Mouse (Mus musculus): ENCODE data around the gene Coro7. TPM values are rescaled to one million over a fixed set of nuclear protein-coding genes. Genes with fewer than 3 reads are reported as not detected.

Coro7 gene
- polyA plus RNA-seq, 1 experiment = 391 TPM

DNA sequence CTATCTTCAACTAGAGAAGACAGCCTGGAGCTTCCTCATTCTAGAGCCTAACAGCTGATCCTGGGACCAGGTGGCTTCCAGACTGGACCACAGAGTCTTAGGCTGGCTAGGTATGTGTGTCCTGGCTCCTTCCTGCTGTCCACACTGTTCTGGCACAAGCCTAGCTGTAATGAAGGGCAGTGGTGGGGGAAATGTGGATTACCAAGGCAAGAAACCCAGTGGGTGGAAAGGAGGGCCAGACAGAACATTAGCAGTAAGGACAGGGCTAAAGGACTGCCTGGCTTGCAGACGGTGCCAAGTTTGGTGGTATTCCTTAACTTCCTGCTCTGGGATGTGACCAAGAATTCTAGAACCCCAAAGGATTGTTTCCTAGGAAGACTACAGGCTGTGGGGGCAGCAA lies 28.5 kb downstream of the Coro7 start:
- H3K36me3 ChIP-seq (ENCODE audit: control insufficient read depth, insufficient read depth, low read length) = peaks cover 45% of the 10 kb centered on the region

DNA sequence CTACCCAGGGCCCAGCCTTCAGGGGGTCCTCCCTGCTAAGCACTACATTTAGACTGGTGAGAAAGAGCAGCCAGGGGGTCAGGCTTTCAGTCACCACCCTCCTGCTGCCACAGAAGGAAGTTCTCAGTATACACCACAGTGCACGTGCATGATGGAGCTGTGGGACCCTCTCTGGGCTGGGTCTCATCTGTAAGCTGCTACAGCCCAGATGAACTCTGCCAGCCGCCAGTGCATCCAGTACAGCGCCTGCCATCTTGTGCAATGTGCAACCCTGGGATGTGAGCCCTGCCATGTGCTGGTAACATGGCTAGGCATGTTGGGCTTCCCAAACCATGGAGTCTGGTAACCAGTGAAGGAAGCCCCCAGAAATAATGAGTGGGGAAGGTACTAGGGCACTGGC lies 29.4 kb downstream of the Coro7 start:
- H3K4me1 ChIP-seq (replicated peaks; ENCODE audit: control insufficient read depth, insufficient read depth, low read length) = no peaks in the 10 kb centered on the region
- TF ChIP-seq CTCF (IDR thresholded peaks at IDR 0.05; ENCODE audit: borderline replicate concordance, control insufficient read depth, extremely low read depth, insufficient read depth, low read length, poor library complexity) = no peak
- TF ChIP-seq POLR2A (IDR thresholded peaks at IDR 0.05; ENCODE audit: control insufficient read depth, extremely low read depth, insufficient read depth, low read length, poor library complexity) = no peak
- WGBS = 97% methylated on average over 3 of the region's 3 CpGs
- H3K27ac ChIP-seq (ENCODE audit: control insufficient read depth, insufficient read depth, low read length) = no peak overlapping the region
- no peaks in the 10 kb centered on the region for H3K27me3 ChIP-seq (ENCODE audit: control insufficient read depth, insufficient read depth, low read length)
- peaks cover 37% of the 10 kb centered on the region for H3K36me3 ChIP-seq (ENCODE audit: control insufficient read depth, insufficient read depth, low read length)
- DNase-seq = no peak
- H3K4me3 ChIP-seq (ENCODE audit: control insufficient read depth, insufficient read depth, low read length) = no peak overlapping the region

More for the DNA sequence above, 28.5 kb downstream of the Coro7 start:
- no peaks in the 10 kb centered on the region for H3K4me1 ChIP-seq (replicated peaks; ENCODE audit: control insufficient read depth, insufficient read depth, low read length)
- H3K27me3 ChIP-seq (ENCODE audit: control insufficient read depth, insufficient read depth, low read length) = no peaks in the 10 kb centered on the region
- no peak overlapping the region for H3K27ac ChIP-seq (ENCODE audit: control insufficient read depth, insufficient read depth, low read length)
- 95% methylated on average over 1 of the region's 1 CpGs for WGBS
- no peak for TF ChIP-seq CTCF (IDR thresholded peaks at IDR 0.05; ENCODE audit: borderline replicate concordance, control insufficient read depth, extremely low read depth, insufficient read depth, low read length, poor library complexity)
- no peak for TF ChIP-seq POLR2A (IDR thresholded peaks at IDR 0.05; ENCODE audit: control insufficient read depth, extremely low read depth, insufficient read depth, low read length, poor library complexity)
- H3K4me3 ChIP-seq (ENCODE audit: control insufficient read depth, insufficient read depth, low read length) = no peak overlapping the region
- no peak for DNase-seq

DNA sequence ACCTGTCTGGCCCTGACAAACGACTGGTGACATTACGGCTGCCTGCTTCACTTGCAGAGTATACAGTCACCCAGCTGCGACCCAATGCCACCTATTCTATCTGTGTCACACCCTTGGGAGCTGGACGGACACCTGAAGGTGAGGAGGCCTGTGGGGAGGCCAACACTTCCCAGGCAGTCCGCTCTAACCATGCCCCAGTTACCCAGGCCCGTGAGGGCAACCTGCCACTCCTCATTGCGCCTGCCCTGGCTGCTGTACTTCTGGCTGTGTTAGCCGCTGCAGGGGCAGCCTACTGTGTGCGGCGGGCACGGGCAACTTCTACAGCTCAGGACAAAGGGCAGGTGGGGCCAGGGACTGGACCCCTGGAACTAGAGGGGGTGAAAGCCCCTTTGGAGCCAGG lies 29.9 kb downstream of the Coro7 start:
- Histone ChIP-seq H3K4me3 (ENCODE audit: control insufficient read depth, insufficient read depth, low read length) (no peak overlapping the region), H3K36me3 (ENCODE audit: control insufficient read depth, insufficient read depth, low read length) (peaks cover 33% of the 10 kb centered on the region), H3K4me1 (replicated peaks; ENCODE audit: control insufficient read depth, insufficient read depth, low read length) (no peaks in the 10 kb centered on the region), H3K27ac (ENCODE audit: control insufficient read depth, insufficient read depth, low read length) (no peak overlapping the region), H3K27me3 (ENCODE audit: control insufficient read depth, insufficient read depth, low read length) (no peaks in the 10 kb centered on the region)
- TF ChIP-seq POLR2A (IDR thresholded peaks at IDR 0.05; ENCODE audit: control insufficient read depth, extremely low read depth, insufficient read depth, low read length, poor library complexity) (no peak), CTCF (IDR thresholded peaks at IDR 0.05; ENCODE audit: borderline replicate concordance, control insufficient read depth, extremely low read depth, insufficient read depth, low read length, poor library complexity) (no peak)
- WGBS = 95% methylated on average over 11 of the region's 11 CpGs
- no peak for DNase-seq

DNA sequence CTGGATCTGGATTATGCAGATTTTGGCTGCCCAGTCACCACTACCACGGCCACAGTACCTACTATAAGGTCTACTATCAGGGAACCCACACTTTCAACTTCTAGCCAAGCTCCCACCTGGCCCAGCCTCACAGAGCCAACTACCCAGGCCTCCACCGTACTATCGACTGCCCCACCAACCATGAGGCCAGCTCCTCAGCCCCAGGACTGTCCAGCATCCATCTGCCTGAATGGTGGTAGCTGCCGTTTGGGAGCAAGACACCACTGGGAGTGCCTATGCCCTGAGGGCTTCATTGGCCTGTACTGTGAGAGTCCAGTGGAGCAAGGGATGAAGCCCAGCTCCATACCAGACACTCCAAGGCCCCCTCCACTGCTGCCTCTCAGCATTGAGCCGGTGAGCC lies 30.4 kb downstream of the Coro7 start:
- WGBS = 96% methylated on average over 5 of the region's 5 CpGs
- Histone ChIP-seq H3K4me1 (replicated peaks; ENCODE audit: control insufficient read depth, insufficient read depth, low read length) (no peaks in the 10 kb centered on the region), H3K27me3 (ENCODE audit: control insufficient read depth, insufficient read depth, low read length) (no peaks in the 10 kb centered on the region), H3K4me3 (ENCODE audit: control insufficient read depth, insufficient read depth, low read length) (no peak overlapping the region), H3K27ac (ENCODE audit: control insufficient read depth, insufficient read depth, low read length) (no peak overlapping the region), H3K36me3 (ENCODE audit: control insufficient read depth, insufficient read depth, low read length) (peaks cover 30% of the 10 kb centered on the region)
- no peak for TF ChIP-seq CTCF (IDR thresholded peaks at IDR 0.05; ENCODE audit: borderline replicate concordance, control insufficient read depth, extremely low read depth, insufficient read depth, low read length, poor library complexity)
- TF ChIP-seq POLR2A (IDR thresholded peaks at IDR 0.05; ENCODE audit: control insufficient read depth, extremely low read depth, insufficient read depth, low read length, poor library complexity) = no peak
- no peak for DNase-seq

DNA sequence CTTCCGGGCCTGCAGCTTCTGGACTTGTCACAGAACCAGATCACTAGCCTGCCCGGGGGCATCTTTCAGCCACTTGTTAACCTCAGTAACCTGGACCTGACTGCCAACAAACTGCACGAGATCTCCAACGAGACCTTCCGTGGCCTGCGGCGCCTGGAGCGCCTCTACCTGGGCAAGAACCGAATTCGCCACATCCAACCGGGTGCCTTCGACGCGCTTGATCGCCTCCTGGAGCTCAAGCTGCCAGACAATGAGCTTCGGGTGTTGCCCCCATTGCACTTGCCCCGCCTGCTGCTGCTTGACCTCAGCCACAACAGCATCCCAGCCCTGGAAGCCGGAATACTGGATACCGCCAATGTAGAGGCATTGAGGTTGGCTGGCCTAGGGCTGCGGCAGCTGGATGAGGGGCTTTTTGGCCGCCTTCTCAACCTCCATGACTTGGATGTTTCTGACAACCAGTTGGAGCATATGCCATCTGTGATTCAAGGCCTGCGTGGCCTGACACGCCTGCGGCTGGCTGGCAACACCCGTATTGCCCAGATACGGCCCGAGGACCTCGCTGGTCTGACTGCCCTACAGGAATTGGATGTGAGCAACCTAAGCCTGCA lies 31.1 kb downstream of the Coro7 start:
- no peak overlapping the region for H3K27ac ChIP-seq (ENCODE audit: control insufficient read depth, insufficient read depth, low read length)

DNA sequence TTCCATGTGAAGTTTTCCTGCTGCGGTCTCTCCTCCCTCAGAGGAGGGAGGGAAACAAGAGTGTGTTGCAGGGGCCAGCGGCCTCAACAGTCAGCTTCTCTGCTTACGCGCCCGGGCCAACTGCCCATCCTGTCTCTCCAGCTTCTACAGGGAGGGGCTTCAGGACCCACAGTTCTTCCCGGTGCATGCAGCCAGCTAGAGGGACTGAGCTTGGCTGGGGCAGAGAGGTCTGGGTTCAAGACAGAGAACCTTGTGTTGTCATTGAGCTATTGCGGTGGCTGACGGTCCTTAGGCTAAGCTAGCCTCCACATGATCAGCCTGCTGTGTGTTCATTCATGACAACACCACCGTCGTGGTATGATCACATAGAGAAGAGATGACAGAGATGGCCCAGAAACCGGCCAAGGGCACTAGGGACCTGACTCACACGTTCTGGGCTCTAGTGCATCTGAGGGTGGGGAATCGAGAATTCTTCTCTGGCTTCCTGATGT lies 31.9 kb downstream of the Coro7 start:
- no peak for DNase-seq

More for the DNA sequence above, 31.1 kb downstream of the Coro7 start:
- H3K36me3 ChIP-seq (ENCODE audit: control insufficient read depth, insufficient read depth, low read length) = peaks cover 30% of the 10 kb centered on the region
- H3K4me3 ChIP-seq (ENCODE audit: control insufficient read depth, insufficient read depth, low read length) = no peak overlapping the region
- H3K4me1 ChIP-seq (replicated peaks; ENCODE audit: control insufficient read depth, insufficient read depth, low read length) = no peaks in the 10 kb centered on the region
- 97% methylated on average over 28 of the region's 28 CpGs for WGBS
- no peak for DNase-seq
- TF ChIP-seq CTCF (IDR thresholded peaks at IDR 0.05; ENCODE audit: borderline replicate concordance, control insufficient read depth, extremely low read depth, insufficient read depth, low read length, poor library complexity) (no peak), POLR2A (IDR thresholded peaks at IDR 0.05; ENCODE audit: control insufficient read depth, extremely low read depth, insufficient read depth, low read length, poor library complexity) (no peak)
- no peaks in the 10 kb centered on the region for H3K27me3 ChIP-seq (ENCODE audit: control insufficient read depth, insufficient read depth, low read length)

More for the DNA sequence above, 31.9 kb downstream of the Coro7 start:
- WGBS = 91% methylated on average over 13 of the region's 13 CpGs
- H3K27ac ChIP-seq (ENCODE audit: control insufficient read depth, insufficient read depth, low read length) = no peak overlapping the region
- no peak overlapping the region for H3K4me3 ChIP-seq (ENCODE audit: control insufficient read depth, insufficient read depth, low read length)
- peaks cover 26% of the 10 kb centered on the region for H3K36me3 ChIP-seq (ENCODE audit: control insufficient read depth, insufficient read depth, low read length)
- TF ChIP-seq POLR2A (IDR thresholded peaks at IDR 0.05; ENCODE audit: control insufficient read depth, extremely low read depth, insufficient read depth, low read length, poor library complexity) = no peak
- no peak for TF ChIP-seq CTCF (IDR thresholded peaks at IDR 0.05; ENCODE audit: borderline replicate concordance, control insufficient read depth, extremely low read depth, insufficient read depth, low read length, poor library complexity)
- H3K4me1 ChIP-seq (replicated peaks; ENCODE audit: control insufficient read depth, insufficient read depth, low read length) = no peaks in the 10 kb centered on the region
- H3K27me3 ChIP-seq (ENCODE audit: control insufficient read depth, insufficient read depth, low read length) = no peaks in the 10 kb centered on the region

Measured in thymus, adult 2 months (tissue).